In genomic region chrX:139039314-139039713, GRCm38 (mm10) we compare ENCODE assay signal across 36 mouse cellular contexts. TPM values are rescaled to one million over a fixed set of nuclear protein-coding genes. Genes with fewer than 3 reads are reported as not detected.
DNase-seq lines count a peak whose midpoint lies in the region; ATAC-seq and TF ChIP-seq lines count a peak whose summit lies in the region.
"Had no signal": no experiment of that assay in that cellular context is flagged by ENCODE, and none has a peak within 500 bp of the region (broad histone marks: within the 10 kb centered on the region; RNA-seq: fewer than 3 reads in every experiment).

No protein-coding gene starts in this region.

- H3K9ac ChIP-seq in liver, adult 2 months (ENCODE audit: low read depth, low read length) = no peak overlapping the region
- no peak overlapping the region for H3K9ac ChIP-seq in liver, embryonic 12.5 days
- H3K9ac ChIP-seq in lung, embryonic 14.5 days = no peak overlapping the region
- H3K9ac ChIP-seq in liver, postnatal 0 days (replicated peaks) = no peak overlapping the region
- H3K9ac ChIP-seq: embryonic facial prominence, embryonic 13.5 days; forebrain, embryonic 12.5 days; forebrain, embryonic 15.5 days; heart, embryonic 13.5 days; hindbrain, embryonic 14.5 days had no signal

- 17% methylated on average over 2 of the region's 2 CpGs for WGBS in liver, adult 2 months
- 56% methylated on average over 2 of the region's 2 CpGs for WGBS in liver, embryonic 12.5 days (ENCODE audit: insufficient replicate concordance)
- WGBS in lung, embryonic 14.5 days = 40% methylated on average over 2 of the region's 2 CpGs
- WGBS in large intestine, adult 2 months = 37% methylated on average over 2 of the region's 2 CpGs
- 48% methylated on average over 2 of the region's 2 CpGs for WGBS in liver, postnatal 0 days (ENCODE audit: insufficient replicate concordance)

- no peak; the same call in 1 of the 2 replicates for TF ChIP-seq EP300 in liver, postnatal 0 days (IDR thresholded peaks at IDR 0.05; ENCODE audit: low read depth)

- no peak for TF ChIP-seq POLR2A in liver, adult 2 months (IDR thresholded peaks at IDR 0.05; ENCODE audit: extremely low read depth, insufficient read depth, low read length)

- H3K9me3 ChIP-seq in liver, embryonic 12.5 days (replicated peaks) = no peaks in the 10 kb centered on the region
- no peaks in the 10 kb centered on the region for H3K9me3 ChIP-seq in lung, embryonic 14.5 days (ENCODE audit: low read depth, low read length)
- no peaks in the 10 kb centered on the region for H3K9me3 ChIP-seq in liver, postnatal 0 days (ENCODE audit: low read length)
- H3K9me3 ChIP-seq: embryonic facial prominence, embryonic 10.5 days; embryonic facial prominence, embryonic 13.5 days; forebrain, embryonic 12.5 days; forebrain, embryonic 15.5 days; G1E; heart, embryonic 10.5 days; heart, embryonic 13.5 days had no signal

- H3K79me2 ChIP-seq in liver, adult 2 months (ENCODE audit: control insufficient read depth, insufficient read depth, low read length) = no peaks in the 10 kb centered on the region

- intact Hi-C loops in left cerebral cortex, postnatal 36 days (cut with DNase I) = no loop called here

- H3K4me2 ChIP-seq in liver, embryonic 12.5 days = no peak overlapping the region
- no peak overlapping the region for H3K4me2 ChIP-seq in lung, embryonic 14.5 days
- no peak overlapping the region for H3K4me2 ChIP-seq in liver, postnatal 0 days (ENCODE audit: low read depth, low read length)
- H3K4me2 ChIP-seq: embryonic facial prominence, embryonic 13.5 days; forebrain, embryonic 12.5 days; forebrain, embryonic 15.5 days; heart, embryonic 13.5 days; hindbrain, embryonic 14.5 days had no signal

- no peak for TF ChIP-seq CTCF in liver, adult 2 months (IDR thresholded peaks at IDR 0.05; ENCODE audit: low read depth, low read length)
- TF ChIP-seq CTCF in lung, embryonic 14.5 days (IDR thresholded peaks at IDR 0.05; ENCODE audit: low read depth) = no peak
- TF ChIP-seq CTCF in liver, postnatal 0 days (IDR thresholded peaks at IDR 0.05; ENCODE audit: low read depth) = no peak

- H3K27me3 ChIP-seq in liver, adult 2 months (ENCODE audit: control insufficient read depth, insufficient read depth, low read length) = no peaks in the 10 kb centered on the region
- H3K27me3 ChIP-seq in liver, embryonic 12.5 days (replicated peaks) = no peaks in the 10 kb centered on the region
- H3K27me3 ChIP-seq in lung, embryonic 14.5 days (ENCODE audit: insufficient read depth, low read length) = no peaks in the 10 kb centered on the region
- no peaks in the 10 kb centered on the region for H3K27me3 ChIP-seq in liver, postnatal 0 days (ENCODE audit: insufficient read depth, low read length)
- H3K27me3 ChIP-seq: CH12.LX; forebrain, embryonic 12.5 days; forebrain, embryonic 15.5 days; heart, embryonic 13.5 days had no signal

- H3K27ac ChIP-seq in liver, adult 2 months (replicated peaks; ENCODE audit: insufficient read depth, low read depth, low read length) = no peak overlapping the region
- H3K27ac ChIP-seq in liver, embryonic 12.5 days = no peak overlapping the region
- no peak overlapping the region for H3K27ac ChIP-seq in lung, embryonic 14.5 days (ENCODE audit: low read depth)
- no peak overlapping the region; the same call in 1 of the 2 replicates for H3K27ac ChIP-seq in liver, postnatal 0 days (ENCODE audit: low read depth)
- H3K27ac ChIP-seq: embryonic facial prominence, embryonic 10.5 days; embryonic facial prominence, embryonic 13.5 days; forebrain, embryonic 12.5 days; forebrain, embryonic 15.5 days; heart, adult 2 months; heart, embryonic 10.5 days; heart, embryonic 13.5 days; hindbrain, embryonic 14.5 days had no signal

- peak; percentile 95 for DNase-seq in liver, adult 2 months (ENCODE audit: extremely low read depth, low read depth, low spot score)
- DNase-seq in lung, embryonic 14.5 days = peak; percentile 29
- DNase-seq in lung, postnatal 10 days = no peak
- DNase-seq in large intestine, adult 2 months (ENCODE audit: low read depth, low spot score) = peak; percentile 25
- no peak for DNase-seq in liver, postnatal 0 days
- no peak for DNase-seq in left cerebral cortex, postnatal 36 days (ENCODE audit: low spot score in 2 of 2)
- DNase-seq: adrenal gland, adult 2 months; adrenal gland, postnatal 25 days; B cell, adult 2 months; cerebellum, adult 11-12 months; cerebellum, adult 8-10 months; cerebellum, postnatal 10 days; cerebellum, postnatal 36 days; embryo, embryonic 11 days; gastrocnemius, postnatal 25 days; heart, adult 2 months; heart, postnatal 14 days; heart, postnatal 4 days had no signal

- no peaks in the 10 kb centered on the region for H3K36me3 ChIP-seq in liver, adult 2 months (ENCODE audit: control insufficient read depth, insufficient read depth, low read length)
- no peaks in the 10 kb centered on the region for H3K36me3 ChIP-seq in liver, embryonic 12.5 days
- H3K36me3 ChIP-seq in lung, embryonic 14.5 days (ENCODE audit: insufficient read depth) = no peaks in the 10 kb centered on the region
- no peaks in the 10 kb centered on the region for H3K36me3 ChIP-seq in liver, postnatal 0 days (replicated peaks; ENCODE audit: insufficient read depth, low read length)
- H3K36me3 ChIP-seq: embryonic facial prominence, embryonic 10.5 days; embryonic facial prominence, embryonic 13.5 days; forebrain, embryonic 12.5 days; forebrain, embryonic 15.5 days; G1E; heart, embryonic 10.5 days; heart, embryonic 13.5 days had no signal

- no peak overlapping the region for H3K4me3 ChIP-seq in liver, adult 2 months (ENCODE audit: insufficient read depth, low read depth, low read length)
- no peak overlapping the region for H3K4me3 ChIP-seq in liver, embryonic 12.5 days
- no peak overlapping the region for H3K4me3 ChIP-seq in lung, embryonic 14.5 days (ENCODE audit: low read depth, low read length)
- no peak overlapping the region for H3K4me3 ChIP-seq in liver, postnatal 0 days (ENCODE audit: low read depth, low read length)
- H3K4me3 ChIP-seq: embryonic facial prominence, embryonic 10.5 days; embryonic facial prominence, embryonic 13.5 days; erythroblast, embryonic 14.5 days; forebrain, embryonic 12.5 days; forebrain, embryonic 15.5 days; heart, adult 2 months; heart, embryonic 10.5 days; heart, embryonic 13.5 days had no signal

- H3K4me1 ChIP-seq in liver, adult 2 months (ENCODE audit: control insufficient read depth, insufficient read depth, low read length) = peaks cover 4% of the 10 kb centered on the region; the same call in 1 of the 2 replicates
- H3K4me1 ChIP-seq in liver, embryonic 12.5 days = no peaks in the 10 kb centered on the region
- no peaks in the 10 kb centered on the region for H3K4me1 ChIP-seq in lung, embryonic 14.5 days (ENCODE audit: insufficient read depth)
- H3K4me1 ChIP-seq in liver, postnatal 0 days (ENCODE audit: insufficient read depth) = no peaks in the 10 kb centered on the region
- H3K4me1 ChIP-seq: embryonic facial prominence, embryonic 10.5 days; embryonic facial prominence, embryonic 13.5 days; forebrain, embryonic 12.5 days; forebrain, embryonic 15.5 days; heart, embryonic 10.5 days; heart, embryonic 13.5 days had no signal

- ATAC-seq in liver, embryonic 12.5 days = no peak
- no peak for ATAC-seq in lung, embryonic 14.5 days (ENCODE audit: insufficient read depth)
- ATAC-seq in liver, postnatal 0 days = peak; percentile 84
- ATAC-seq: forebrain, embryonic 15.5 days; Patski had no signal

RNA-seq across cellular contexts. Expression of gene Serpina7, which starts 45.7 kb away (rescaled TPM):
- 26.9 and 30.1 TPM in 2 replicates for total RNA-seq in liver, adult 2 months (2014; rRNA removed)
- 2.1 and 4.3 TPM in 2 replicates for polyA plus RNA-seq in liver, adult 2 months (2012; rRNA removed)
- 0.93 and 1.2 TPM in 2 replicates for polyA plus RNA-seq in liver, embryonic 12.5 days (2016; fragmentation: Nextera tagmentation; extraction: Ambion mirVana)
- 0.22 and 0.39 TPM in 2 replicates for polyA plus RNA-seq in lung, embryonic 14.5 days (2014; fragmentation: Nextera tagmentation; extraction: Ambion mirVana)
- not detected in 2 replicates for polyA plus RNA-seq in large intestine, adult 2 months (2012; rRNA removed)
- 118 and 119 TPM in 2 replicates for polyA plus RNA-seq in liver, postnatal 0 days (2015; fragmentation: Nextera tagmentation; extraction: Ambion mirVana)
- not detected for total RNA-seq in left cerebral cortex, postnatal 36 days (2021)
- total RNA-seq: adrenal gland, adult 2 months; adrenal gland, postnatal 25 days; CH12.LX; gastrocnemius, adult 8-10 months; gastrocnemius, postnatal 25 days; heart, adult 2 months; heart, postnatal 14 days; heart, postnatal 4 days had no signal
- polyA plus RNA-seq: adrenal gland, adult 2 months; cortical plate, adult 2 months; embryonic facial prominence, embryonic 13.5 days; erythroblast, embryonic 14.5 days; forebrain, embryonic 12.5 days; forebrain, embryonic 15.5 days; G1E; heart, adult 2 months; heart, embryonic 10.5 days; heart, embryonic 13.5 days; heart, embryonic 16.5 days; hindbrain, embryonic 11.5 days; hindbrain, embryonic 14.5 days had no signal

RNA-seq across cellular contexts. Expression of gene 4930513O06Rik, which starts 46.7 kb away (rescaled TPM):
- total RNA-seq in liver, adult 2 months (2014; rRNA removed) = 0.18 TPM in 1 of 2 replicates, not detected in the other
- polyA plus RNA-seq in liver, adult 2 months (2012; rRNA removed) = 0.16 TPM in 1 of 2 replicates, not detected in the other
- not detected in 2 replicates for polyA plus RNA-seq in liver, embryonic 12.5 days (2016; fragmentation: Nextera tagmentation; extraction: Ambion mirVana)
- not detected in 2 replicates for polyA plus RNA-seq in lung, embryonic 14.5 days (2014; fragmentation: Nextera tagmentation; extraction: Ambion mirVana)
- not detected in 2 replicates for polyA plus RNA-seq in large intestine, adult 2 months (2012; rRNA removed)
- 0.64 and 0.78 TPM in 2 replicates for polyA plus RNA-seq in liver, postnatal 0 days (2015; fragmentation: Nextera tagmentation; extraction: Ambion mirVana)
- not detected for total RNA-seq in left cerebral cortex, postnatal 36 days (2021)
- total RNA-seq: adrenal gland, adult 2 months; adrenal gland, postnatal 25 days; CH12.LX; G1E; gastrocnemius, adult 8-10 months; gastrocnemius, postnatal 25 days; heart, adult 2 months; heart, postnatal 14 days; heart, postnatal 4 days had no signal
- polyA plus RNA-seq: adrenal gland, adult 2 months; brain, embryonic 14.5 days; cortical plate, adult 2 months; embryonic facial prominence, embryonic 10.5 days; embryonic facial prominence, embryonic 13.5 days; erythroblast, embryonic 14.5 days; forebrain, embryonic 12.5 days; forebrain, embryonic 15.5 days; G1E; gonadal fat pad, adult 2 months; heart, adult 2 months; heart, embryonic 10.5 days; heart, embryonic 13.5 days; heart, embryonic 16.5 days; hindbrain, embryonic 11.5 days; hindbrain, embryonic 14.5 days; Patski had no signal

Comparison
In these comparisons a context has a peak if more than half of its experiments do, and no peak if none do; other contexts are left out.
1. DNase-seq: peak in liver, adult 2 months (single experiment), lung, embryonic 14.5 days (single experiment) and large intestine, adult 2 months (single experiment); none in lung, postnatal 10 days (single experiment), liver, postnatal 0 days (single experiment) and left cerebral cortex, postnatal 36 days (0 of 2).
2. RNA of gene Serpina7, which starts 45.7 kb away (polyA plus RNA-seq): 118 to 119 TPM in liver, postnatal 0 days; 2.1 to 4.3 TPM in liver, adult 2 months, 0.93 to 1.2 TPM in liver, embryonic 12.5 days, 0.22 to 0.39 TPM in lung, embryonic 14.5 days and not detected in large intestine, adult 2 months; every median in the first group is over 10 times any median in the second.